Mouse (Mus musculus) liver, adult 2 months (tissue): ENCODE data around the gene AK157302. TPM values are rescaled to one million over a fixed set of nuclear protein-coding genes. Genes with fewer than 3 reads are reported as not detected.
"Not testable (repeated sequence)": the region's sequence is repeated elsewhere in the genome, so short reads cannot be mapped to it uniquely, and the experiment has no call there.

Source experiments
- DNase-seq: peaks from one replicate; pipeline ENCODE4 v3.0.0-alpha.2; 2011; ENCODE audit warnings: low read depth, low spot score; ENCODE audit errors: extremely low read depth
- H3K27ac ChIP-seq: fragments of 200-500 bp; replicated peaks from 2 replicates; pipeline ENCODE4 v1.5.1; 2012; ENCODE audit warnings: low read depth, mild to moderate bottlenecking, control low read depth, inconsistent platforms, low read length; ENCODE audit not compliant: insufficient read depth
- H3K27me3 ChIP-seq: fragments of 200-500 bp; 2 replicates; pipeline ENCODE4 v1.6.1; 2012; ENCODE audit warnings: mild to moderate bottlenecking, moderate library complexity, low read length, inconsistent platforms; ENCODE audit not compliant: control insufficient read depth, insufficient read depth
- H3K36me3 ChIP-seq: fragments of 200-500 bp; 2 replicates; pipeline ENCODE4 v1.6.1; 2012; ENCODE audit warnings: low read length, inconsistent platforms; ENCODE audit not compliant: control insufficient read depth, insufficient read depth
- H3K4me1 ChIP-seq: fragments of 200-500 bp; 2 replicates; pipeline ENCODE4 v1.6.1; 2011; ENCODE audit warnings: low read length; ENCODE audit not compliant: control insufficient read depth, insufficient read depth
- H3K4me3 ChIP-seq: fragments of 200-500 bp; 2 replicates; pipeline ENCODE4 v1.5.1; 2011; ENCODE audit warnings: low read depth, mild to moderate bottlenecking, control low read depth, low read length, moderate library complexity; ENCODE audit not compliant: insufficient read depth
- H3K79me2 ChIP-seq: fragments of 200-500 bp; 2 replicates; pipeline ENCODE4 v1.6.1; 2012; ENCODE audit warnings: inconsistent platforms, mild to moderate bottlenecking, low read length, moderate library complexity; ENCODE audit not compliant: control insufficient read depth, insufficient read depth
- H3K9ac ChIP-seq: fragments of 200-500 bp; 2 replicates; pipeline ENCODE4 v1.6.1; 2012; ENCODE audit warnings: low read depth, mild to moderate bottlenecking, control low read depth, inconsistent platforms, low read length
- CTCF ChIP-seq: fragments of 200-500 bp; IDR thresholded peaks from 2 replicates; pipeline ENCODE4 v1.5.1; 2011; ENCODE audit warnings: low read depth, low read length, control low read depth
- POLR2A ChIP-seq: fragments of 200-500 bp; IDR thresholded peaks from 2 replicates; pipeline ENCODE4 v1.6.1; 2011; ENCODE audit warnings: low read length, control low read depth; ENCODE audit not compliant: insufficient read depth; ENCODE audit errors: extremely low read depth
- WGBS: fragments of 180-500 bp; shearing (Covaris S2); methylation state at CpG from one replicate; pipeline ENCODE4 v1.1.7; 2018; 5-methylcytosine and 5-hydroxymethylcytosine counted together
- polyA plus RNA-seq: library from polyadenylated mRNA; depleted of rRNA; stranded (reverse); fragments of >200 nt; gene quantifications from 2 replicates; pipeline ENCODE4 v1.2.3, GENCODE M21; 2012
- total RNA-seq: library from RNA; depleted of rRNA; stranded (reverse); fragments of >200 nt; gene quantifications from 2 replicates; pipeline ENCODE4 v1.2.3, GENCODE M21; 2014

Gene AK157302
- total and polyA plus RNA-seq, 2 experiments = 0.28 TPM; not detected in 1

DNA sequence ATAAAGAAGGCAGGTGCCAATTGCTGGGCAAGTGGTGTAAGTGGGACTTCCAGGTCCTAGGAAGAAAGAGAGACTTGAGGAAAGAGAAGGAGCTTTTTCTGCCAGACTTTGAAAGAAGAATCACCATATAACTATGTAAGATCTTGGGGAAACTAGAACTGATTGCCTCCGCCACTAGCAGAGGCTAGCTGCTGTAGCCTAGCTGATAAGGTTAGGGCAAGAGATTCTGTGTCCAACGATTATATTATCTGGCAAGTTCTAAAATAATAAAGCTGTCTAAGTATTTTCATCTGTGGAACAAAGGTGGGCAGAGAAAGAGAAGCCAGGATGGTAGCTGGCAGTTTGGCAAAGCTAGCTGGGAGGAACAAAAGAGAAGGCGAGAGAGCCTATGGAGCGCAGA is 22.6 kb upstream of the AK157302 start:
- no peak overlapping the region for H3K9ac ChIP-seq
- WGBS = 55% methylated on average over 4 of the region's 4 CpGs
- TF ChIP-seq POLR2A = no peak
- no peak for TF ChIP-seq CTCF

DNA sequence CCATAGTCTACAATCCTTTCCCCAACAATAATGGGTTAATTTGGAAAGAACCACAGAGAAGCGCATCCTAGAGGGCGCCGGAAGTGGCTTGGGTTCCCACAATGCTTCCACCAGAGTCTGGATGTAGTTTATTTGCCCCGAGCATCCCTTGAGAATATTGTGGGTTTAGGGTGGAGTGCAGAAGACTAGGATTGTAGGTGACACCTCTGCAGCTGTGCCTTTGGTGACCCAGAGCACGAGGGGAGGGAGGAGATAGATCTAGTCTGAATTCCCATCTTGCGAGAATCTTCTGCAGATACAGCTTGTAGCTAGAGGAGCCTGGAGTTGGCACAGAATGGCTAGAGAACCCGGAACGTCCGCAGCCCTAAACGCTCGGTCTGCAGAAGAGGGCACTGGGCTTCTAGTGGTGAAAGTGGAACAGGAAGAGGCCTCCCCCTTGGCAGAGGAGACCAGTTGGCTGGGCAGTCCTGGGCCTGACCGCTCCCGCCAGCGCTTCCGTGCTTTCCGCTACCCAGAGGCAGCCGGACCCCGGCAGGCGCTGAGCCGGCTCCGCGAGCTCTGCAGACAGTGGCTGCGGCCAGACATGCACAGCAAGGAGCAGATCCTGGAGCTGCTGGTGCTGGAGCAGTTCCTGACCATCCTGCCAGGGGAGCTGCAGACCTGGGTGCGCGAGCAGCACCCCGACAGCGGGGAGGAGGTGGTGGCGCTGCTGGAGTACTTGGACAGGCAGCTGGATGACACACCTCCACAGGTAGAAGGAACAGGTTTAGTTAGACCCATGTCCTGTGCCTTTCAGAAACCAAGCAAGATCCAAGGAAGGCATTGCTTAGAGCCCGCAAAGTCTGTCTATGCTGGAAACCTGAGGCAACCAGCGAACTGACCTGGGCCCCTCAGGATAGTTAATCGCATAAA is 16.0 kb upstream of the AK157302 start, which contains the start of the genes Zkscan4 and Gm10065:
Gene Zkscan4, plus strand, starts transcription at position 149 of the 912 bp plus-strand sequence.
Gene Gm10065, minus strand, starts transcription at position 683 of the 912 bp plus-strand sequence.
- Histone ChIP-seq H3K4me3 (peak within 1 kb of the TSS; percentile 64), H3K9ac (peak within 1 kb of the TSS; percentile 44), H3K27ac (peak within 1 kb of the TSS; percentile 72)

More for the DNA sequence above, 22.6 kb upstream of the AK157302 start:
- Histone ChIP-seq H3K4me3 (no peak overlapping the region), H3K36me3 (no peaks in the 10 kb centered on the region), H3K27ac (no peak overlapping the region), H3K27me3 (no peaks in the 10 kb centered on the region), H3K4me1 (0 out of 2 replicates have a peak, but pooled peaks cover 3% of the 10 kb centered on the region), H3K79me2 (no peaks in the 10 kb centered on the region)
- DNase-seq = no peak

DNA sequence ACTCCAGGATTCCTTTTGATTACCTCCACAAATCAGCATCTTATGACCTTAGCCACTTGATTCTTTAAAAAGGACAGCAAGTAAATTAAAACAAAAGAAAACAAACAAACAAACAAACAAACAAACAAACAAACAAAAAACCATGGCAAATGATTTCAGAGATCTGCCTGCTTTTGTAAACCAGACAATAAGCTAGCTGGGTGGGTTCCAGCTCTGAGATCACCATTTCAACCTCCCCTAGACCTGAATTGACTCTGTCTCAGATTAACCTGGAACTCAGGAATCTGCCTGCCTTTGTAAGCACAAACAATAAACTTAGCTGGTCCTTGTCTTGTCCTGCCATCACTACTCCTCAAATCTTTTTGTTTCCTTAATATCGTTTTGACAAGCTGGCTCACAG is 8.1 kb upstream of the AK157302 start:
- no peak overlapping the region for H3K27ac ChIP-seq
- H3K79me2 ChIP-seq = no peaks in the 10 kb centered on the region
- no peak overlapping the region for H3K4me3 ChIP-seq
- no peaks in the 10 kb centered on the region for H3K27me3 ChIP-seq
- peaks cover 2% of the 10 kb centered on the region; the same call in 1 of the 2 replicates for H3K36me3 ChIP-seq
- H3K9ac ChIP-seq = no peak overlapping the region
- no peak for DNase-seq
- no peak for TF ChIP-seq CTCF
- no peak for TF ChIP-seq POLR2A
- 92% methylated on average over 1 of the region's 1 CpGs for WGBS
- H3K4me1 ChIP-seq = no peaks in the 10 kb centered on the region

More for the DNA sequence above, 16.0 kb upstream of the AK157302 start, which contains the start of the genes Zkscan4 and Gm10065:
- 0 out of 2 replicates have a peak, but pooled peaks have one; percentile 2 for TF ChIP-seq CTCF
- not testable (repeated sequence) for H3K36me3 ChIP-seq, H3K4me1 ChIP-seq, H3K79me2 ChIP-seq, H3K27me3 ChIP-seq
- WGBS = 3% methylated on average over 31 of the region's 31 CpGs
- DNase-seq = peak; percentile 70

DNA sequence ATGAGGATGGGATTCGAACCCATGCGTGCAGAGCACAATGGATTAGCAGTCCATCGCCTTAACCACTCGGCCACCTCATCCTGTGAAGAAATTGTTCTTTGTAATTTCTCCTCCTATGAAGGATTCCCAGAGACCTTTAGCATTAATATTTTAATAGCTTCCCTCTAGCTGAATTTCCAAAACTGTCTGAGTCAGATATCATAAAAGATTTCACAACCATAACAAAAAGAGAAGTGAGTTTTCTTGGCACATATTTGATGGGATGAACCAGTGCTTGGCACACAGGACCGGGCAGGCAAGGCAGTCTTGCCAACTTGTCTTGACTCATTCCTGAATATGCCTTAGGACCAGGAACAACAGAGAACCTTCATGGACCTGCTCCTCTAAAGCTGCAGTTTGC is 2.2 kb upstream of the AK157302 start:
- Histone ChIP-seq H3K27me3 (no peaks in the 10 kb centered on the region), H3K79me2 (no peaks in the 10 kb centered on the region), H3K9ac (no peak overlapping the region), H3K36me3 (no peaks in the 10 kb centered on the region), H3K4me1 (no peaks in the 10 kb centered on the region), H3K27ac (no peak overlapping the region), H3K4me3 (no peak overlapping the region)
- WGBS = 91% methylated on average over 5 of the region's 5 CpGs
- TF ChIP-seq POLR2A (no peak), CTCF (no peak)
- DNase-seq = no peak

DNA sequence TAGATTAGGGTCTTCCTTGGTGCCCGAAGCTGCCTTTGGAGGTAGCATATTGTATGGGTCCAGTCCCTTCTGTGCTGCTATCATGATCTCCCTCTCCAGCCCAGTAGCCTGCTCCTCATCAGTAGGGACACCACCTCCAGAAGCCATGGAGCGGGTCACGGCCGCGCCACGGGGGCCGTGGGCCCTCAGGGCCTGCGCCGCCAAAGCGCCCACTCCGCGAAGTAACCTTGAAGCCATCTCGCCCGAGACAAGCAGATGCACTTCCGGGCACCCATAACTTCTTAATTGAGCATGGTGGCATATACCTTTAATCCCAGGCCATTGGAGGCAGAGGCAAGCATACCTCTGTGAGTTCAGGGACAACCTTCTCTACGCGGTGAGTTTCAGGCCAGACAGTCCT is 6.2 kb downstream of the AK157302 start, which contains the start of gene Gm11273:
Gene Gm11273, minus strand, starts transcription at position 237 of the 400 bp plus-strand sequence.
- H3K9ac ChIP-seq, DNase-seq, H3K4me1 ChIP-seq, H3K27ac ChIP-seq, H3K79me2 ChIP-seq, H3K27me3 ChIP-seq, H3K36me3 ChIP-seq, H3K4me3 ChIP-seq: not testable (repeated sequence)
- WGBS = 95% methylated on average over 17 of the region's 17 CpGs

DNA sequence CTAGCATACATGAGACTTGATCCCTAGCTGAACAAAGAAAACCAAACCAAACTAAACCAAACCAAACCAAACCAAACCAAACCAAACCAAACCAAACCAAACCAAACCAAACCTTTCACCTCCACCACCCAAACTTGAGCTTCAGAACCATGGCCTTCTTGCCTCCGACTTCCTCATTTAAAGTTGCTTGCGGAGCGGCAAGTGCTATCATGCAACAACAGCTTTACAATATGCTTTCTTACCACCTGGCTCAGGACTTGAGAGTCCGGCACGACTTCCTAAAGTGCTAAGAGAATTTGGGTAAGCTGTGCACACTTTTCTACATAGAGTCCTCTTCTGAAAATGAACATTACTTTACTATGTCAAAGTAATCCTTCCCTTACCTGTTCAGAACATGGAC is 7.3 kb downstream of the AK157302 start:
- Histone ChIP-seq H3K9ac (no peak overlapping the region), H3K79me2 (no peaks in the 10 kb centered on the region), H3K4me1 (peaks cover 1% of the 10 kb centered on the region; the same call in 1 of the 2 replicates), H3K27ac (no peak overlapping the region), H3K4me3 (no peak overlapping the region), H3K27me3 (no peaks in the 10 kb centered on the region), H3K36me3 (no peaks in the 10 kb centered on the region)
- no peak for DNase-seq
- 93% methylated on average over 5 of the region's 5 CpGs for WGBS
- TF ChIP-seq POLR2A = no peak
- TF ChIP-seq CTCF = no peak
